Mouse (Mus musculus) kidney, postnatal 0 days (tissue): ENCODE results near the gene Kcnk7. TPM values are rescaled to one million over a fixed set of nuclear protein-coding genes. Genes with fewer than 3 reads are reported as not detected.

Experiments
- ATAC-seq: fragments of 200-750 bp; cut with Nextera tagmentation; replicated peaks from 2 replicates; pipeline ENCODE4 v1.8.0; 2017; ENCODE audit warnings: low read depth, moderate number of reproducible peaks, moderate TSS enrichment, moderate library complexity; ENCODE audit not compliant: low FRiP score
- DNase-seq: peaks from one replicate; pipeline ENCODE4 v3.0.0-alpha.2; 2016; ENCODE audit warnings: low spot score
- H3K27ac ChIP-seq: fragments of 300-500 bp; sonication (generic); 2 replicates; pipeline ENCODE4 v1.5.1; 2014; ENCODE audit warnings: mild to moderate bottlenecking
- H3K27me3 ChIP-seq: fragments of 300-500 bp; sonication (generic); 2 replicates; pipeline ENCODE4 v1.6.1; 2014; ENCODE audit warnings: low read length, mixed read lengths; ENCODE audit not compliant: insufficient read depth
- H3K36me3 ChIP-seq: fragments of 300-500 bp; sonication (generic); 2 replicates; pipeline ENCODE4 v1.6.1; 2014; ENCODE audit warnings: low read length, mixed read lengths; ENCODE audit not compliant: insufficient read depth
- H3K4me1 ChIP-seq: fragments of 300-500 bp; sonication (generic); replicated peaks from 2 replicates; pipeline ENCODE4 v1.6.1; 2014; ENCODE audit warnings: antibody characterized with exemption, low read length, mixed read lengths; ENCODE audit not compliant: insufficient read depth
- H3K4me2 ChIP-seq: fragments of 300-500 bp; sonication (generic); 2 replicates; pipeline ENCODE4 v1.6.1; 2014; ENCODE audit warnings: mild to moderate bottlenecking, low read length, moderate library complexity, mixed read lengths
- H3K4me3 ChIP-seq: fragments of 300-500 bp; sonication (generic); replicated peaks from 2 replicates; pipeline ENCODE4 v1.5.1; 2014; ENCODE audit warnings: low read depth, low read length
- H3K9ac ChIP-seq: fragments of 300-500 bp; sonication (generic); 2 replicates; pipeline ENCODE4 v1.6.1; 2014; ENCODE audit warnings: low read depth, low read length
- H3K9me3 ChIP-seq: fragments of 300-500 bp; sonication (generic); replicated peaks from 2 replicates; pipeline ENCODE4 v1.6.1; 2016; ENCODE audit warnings: low read length, inconsistent platforms, mixed read lengths
- CTCF ChIP-seq: IDR thresholded peaks from 2 replicates; pipeline ENCODE4 v1.5.1; 2016; ENCODE audit warnings: antibody characterized with exemption, low read depth, mild to moderate bottlenecking, moderate library complexity
- WGBS: fragments of 180-500 bp; shearing (Covaris S2); extraction: QIAGEN DNeasy Blood & Tissue Kit; methylation state at CpG from one replicate; pipeline ENCODE4 v1.1.7; 2014; 5-methylcytosine and 5-hydroxymethylcytosine counted together
- polyA plus RNA-seq: library from polyadenylated mRNA; unstranded; fragments of >200 nt; fragmentation: Nextera tagmentation; extraction: Ambion mirVana; gene quantifications from 2 replicates; pipeline ENCODE4 v1.2.1, GENCODE M21; 2015

Gene Kcnk7
- polyA plus RNA-seq, 1 experiment from 2014 or later = 0.32 TPM

DNA sequence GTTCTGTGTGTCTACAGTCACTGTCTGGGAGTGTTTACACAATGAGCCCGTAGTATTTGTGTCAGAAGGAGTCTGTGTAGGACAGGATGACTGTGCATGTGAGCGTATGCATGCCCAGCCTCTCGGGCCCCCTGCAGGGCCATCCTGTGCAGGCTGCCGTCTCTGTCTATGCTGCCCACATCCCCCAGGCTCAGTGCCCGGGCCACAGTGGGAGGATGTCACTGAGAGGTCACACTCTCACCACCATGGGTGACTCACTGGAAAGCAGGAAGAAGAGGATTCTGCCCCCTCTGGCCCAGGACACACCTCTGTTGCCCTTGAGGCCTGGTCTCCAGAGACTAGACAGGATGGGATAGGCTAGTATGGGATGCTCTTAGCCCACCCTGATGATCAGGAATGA lies 39.4 kb downstream of the Kcnk7 start:
- Histone ChIP-seq H3K27me3 (no peaks in the 10 kb centered on the region), H3K4me1 (peaks cover 36% of the 10 kb centered on the region), H3K36me3 (no peaks in the 10 kb centered on the region), H3K4me3 (no peak overlapping the region), H3K4me2 (peak overlapping the region; percentile 96; the same call in 1 of the 2 replicates), H3K9me3 (no peaks in the 10 kb centered on the region), H3K27ac (no peak overlapping the region), H3K9ac (0 out of 2 replicates have a peak overlapping the region, but pooled peaks have one; percentile 10)
- ATAC-seq (no peak), DNase-seq (peak; percentile 30)
- 0 out of 2 replicates have a peak, but pooled peaks have one; percentile 1 for TF ChIP-seq CTCF
- WGBS = 42% methylated on average over 5 of the region's 5 CpGs

DNA sequence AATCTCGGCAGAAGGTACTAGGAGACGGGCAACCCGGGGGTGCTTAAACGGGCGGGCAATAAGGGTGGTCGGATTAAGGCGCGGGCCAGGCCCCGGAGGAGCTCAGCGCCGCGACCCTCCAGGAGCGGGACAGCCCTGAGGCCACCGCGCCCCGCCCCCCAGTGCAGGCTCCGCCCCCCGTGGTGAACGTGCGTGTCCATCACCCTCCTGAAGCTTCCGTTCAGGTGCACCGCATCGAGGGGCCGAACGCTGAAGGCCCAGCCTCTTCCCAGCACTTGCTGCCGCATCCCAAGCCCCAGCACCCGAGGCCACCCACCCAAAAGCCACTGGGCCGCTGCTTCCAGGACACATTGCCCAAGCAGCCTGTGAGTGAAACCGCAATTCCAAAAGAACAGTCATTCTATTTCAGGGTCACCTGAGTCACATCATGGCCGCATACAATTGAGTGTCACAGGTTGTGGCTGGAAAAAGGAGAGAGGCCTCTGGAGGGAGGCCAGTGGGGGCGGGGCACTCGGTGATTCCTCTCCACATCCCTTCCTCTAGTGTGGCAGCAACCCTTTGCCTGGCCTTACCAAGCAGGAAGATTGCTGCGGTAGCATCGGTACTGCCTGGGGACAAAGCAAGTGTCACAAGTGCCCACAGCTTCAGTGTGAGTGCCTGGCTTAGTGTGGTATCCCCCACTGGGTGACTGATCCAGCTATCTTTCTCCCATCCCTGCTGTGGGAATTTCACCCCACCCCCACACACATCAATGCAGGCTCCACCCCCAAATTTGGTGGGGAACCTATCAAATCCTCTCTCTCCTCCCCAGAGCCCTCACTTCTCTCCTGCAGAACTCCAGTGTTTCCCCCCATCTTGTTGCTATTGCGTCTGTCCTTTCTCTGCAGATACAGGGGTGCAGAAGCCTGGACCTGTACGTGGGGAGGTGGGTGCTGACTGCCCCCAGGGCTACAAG lies 41.9 kb downstream of the Kcnk7 start:
- WGBS = 9% methylated on average over 34 of the region's 36 CpGs
- Histone ChIP-seq H3K36me3 (no peaks in the 10 kb centered on the region), H3K4me2 (peak overlapping the region; percentile 54), H3K4me3 (peak overlapping the region; percentile 14), H3K9me3 (no peaks in the 10 kb centered on the region), H3K27me3 (peaks cover 4% of the 10 kb centered on the region; the same call in 1 of the 2 replicates), H3K4me1 (peaks cover 27% of the 10 kb centered on the region), H3K27ac (no peak overlapping the region), H3K9ac (peak overlapping the region; percentile 56)
- ATAC-seq (no peak), DNase-seq (no peak)
- no peak for TF ChIP-seq CTCF

DNA sequence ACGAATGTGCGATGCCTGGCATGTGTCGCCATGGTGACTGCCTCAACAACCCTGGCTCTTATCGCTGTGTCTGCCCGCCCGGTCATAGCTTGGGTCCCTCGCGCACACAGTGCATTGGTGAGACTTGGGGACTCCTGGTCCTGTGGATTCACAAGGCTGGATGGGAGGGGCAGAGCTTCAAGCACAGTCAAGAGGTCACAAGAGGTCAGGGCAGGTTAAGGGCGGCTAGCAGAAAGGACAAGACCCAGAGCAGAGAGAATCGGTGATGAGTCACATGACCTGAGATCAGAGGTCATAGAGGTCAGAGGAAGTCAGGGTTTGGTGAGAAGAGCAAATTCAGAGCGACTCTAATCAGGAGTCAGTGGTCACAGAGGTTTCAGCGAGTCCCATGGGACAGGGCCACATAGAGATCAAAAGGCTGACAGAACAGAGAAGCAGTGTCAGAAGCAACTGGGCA lies 42.8 kb downstream of the Kcnk7 start:
- ATAC-seq (no peak), DNase-seq (no peak)
- TF ChIP-seq CTCF = no peak
- H3K27ac ChIP-seq = no peak overlapping the region
- H3K4me3 ChIP-seq = no peak overlapping the region
- no peaks in the 10 kb centered on the region for H3K36me3 ChIP-seq
- no peaks in the 10 kb centered on the region for H3K9me3 ChIP-seq
- peaks cover 23% of the 10 kb centered on the region for H3K4me1 ChIP-seq
- no peak overlapping the region for H3K9ac ChIP-seq
- 59% methylated on average over 12 of the region's 12 CpGs for WGBS
- peaks cover 7% of the 10 kb centered on the region; the same call in 1 of the 2 replicates for H3K27me3 ChIP-seq
- no peak overlapping the region for H3K4me2 ChIP-seq

DNA sequence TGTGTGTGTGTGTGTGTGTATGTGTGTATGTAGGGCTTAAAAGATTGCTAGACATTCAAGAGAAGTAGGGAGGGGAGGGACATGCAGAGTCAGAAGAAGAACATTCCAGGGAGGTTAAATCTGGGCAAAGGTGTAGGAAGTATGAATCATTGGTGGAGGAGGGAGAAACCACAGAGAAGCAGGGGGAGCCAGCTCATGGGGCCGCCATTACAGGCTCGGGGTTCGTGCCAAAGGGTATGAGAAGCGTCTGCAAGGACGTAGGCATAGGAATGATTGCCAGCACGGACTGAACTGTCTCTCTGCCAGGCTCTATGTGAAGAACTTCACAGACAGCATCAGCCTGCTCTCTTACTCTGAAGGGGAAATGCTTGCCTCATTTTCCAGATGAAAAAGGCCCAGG lies 45.3 kb downstream of the Kcnk7 start:
- DNase-seq (no peak), ATAC-seq (no peak)
- 70% methylated on average over 6 of the region's 6 CpGs for WGBS
- Histone ChIP-seq H3K27me3 (peaks cover 7% of the 10 kb centered on the region), H3K4me1 (peaks cover 15% of the 10 kb centered on the region), H3K36me3 (no peaks in the 10 kb centered on the region), H3K9me3 (no peaks in the 10 kb centered on the region), H3K27ac (no peak overlapping the region), H3K9ac (no peak overlapping the region), H3K4me3 (no peak overlapping the region), H3K4me2 (no peak overlapping the region)
- TF ChIP-seq CTCF = no peak

DNA sequence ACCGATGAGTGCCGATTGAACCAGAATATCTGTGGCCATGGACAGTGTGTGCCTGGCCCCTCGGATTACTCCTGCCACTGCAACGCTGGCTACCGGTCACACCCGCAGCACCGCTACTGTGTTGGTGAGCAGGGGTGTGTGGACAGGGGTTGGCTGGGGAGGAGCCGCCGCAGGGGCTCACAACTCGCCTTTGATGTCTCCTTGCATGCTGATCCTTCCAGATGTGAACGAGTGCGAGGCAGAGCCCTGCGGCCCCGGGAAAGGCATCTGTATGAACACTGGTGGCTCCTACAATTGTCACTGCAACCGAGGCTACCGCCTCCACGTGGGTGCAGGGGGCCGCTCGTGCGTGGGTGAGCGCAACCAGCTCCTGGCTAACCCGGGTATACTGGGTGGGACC lies 46.8 kb downstream of the Kcnk7 start:
- Histone ChIP-seq H3K27me3 (peaks cover 7% of the 10 kb centered on the region), H3K9ac (no peak overlapping the region), H3K4me3 (no peak overlapping the region), H3K4me1 (peaks cover 5% of the 10 kb centered on the region), H3K4me2 (no peak overlapping the region), H3K27ac (no peak overlapping the region), H3K36me3 (0 out of 2 replicates have a peak, but pooled peaks cover 2% of the 10 kb centered on the region), H3K9me3 (no peaks in the 10 kb centered on the region)
- no peak for TF ChIP-seq CTCF
- ATAC-seq (no peak), DNase-seq (no peak)
- 21% methylated on average over 22 of the region's 22 CpGs for WGBS

DNA sequence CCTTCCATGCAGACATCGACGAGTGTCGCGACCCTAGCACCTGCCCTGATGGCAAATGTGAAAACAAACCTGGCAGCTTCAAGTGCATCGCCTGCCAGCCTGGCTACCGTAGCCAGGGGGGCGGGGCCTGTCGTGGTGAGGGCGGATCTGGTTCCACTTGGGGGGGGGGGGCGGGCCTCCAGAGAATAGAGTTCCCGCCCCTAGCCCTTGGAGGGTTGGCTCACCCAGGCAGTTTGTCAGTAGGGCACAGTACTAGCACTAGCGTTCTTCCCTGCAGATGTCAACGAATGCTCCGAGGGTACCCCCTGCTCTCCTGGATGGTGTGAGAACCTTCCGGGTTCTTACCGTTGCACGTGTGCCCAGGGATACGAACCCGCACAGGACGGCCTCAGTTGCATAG lies 47.6 kb downstream of the Kcnk7 start:
- no peak overlapping the region for H3K4me3 ChIP-seq
- DNase-seq (peak; percentile 57), ATAC-seq (0 out of 2 replicates have a peak, but pooled peaks have one; percentile 34)
- peaks cover 6% of the 10 kb centered on the region; the same call in 1 of the 2 replicates for H3K4me1 ChIP-seq
- no peak overlapping the region for H3K27ac ChIP-seq
- H3K27me3 ChIP-seq = peaks cover 7% of the 10 kb centered on the region
- H3K4me2 ChIP-seq = peak overlapping the region; percentile 18; the same call in 1 of the 2 replicates
- H3K9ac ChIP-seq = no peak overlapping the region
- no peak for TF ChIP-seq CTCF
- H3K9me3 ChIP-seq = no peaks in the 10 kb centered on the region
- WGBS = 14% methylated on average over 20 of the region's 20 CpGs
- H3K36me3 ChIP-seq = 0 out of 2 replicates have a peak, but pooled peaks cover 2% of the 10 kb centered on the region
